Mouse (Mus musculus) mouse embryonic stem cell (cell line): ENCODE measurements around the gene Dpp10.

Experiments used
- in situ Hi-C, 2 experiments: fragments of 300-500 bp; cut with MboI; formaldehyde crosslinking; loops; 1 replicate in 1 of 2; 3 replicates in 1 of 2; pipeline ENCODE4 v1.14.3; 2019 to 2020; ENCODE audit warnings: low sequenced_read_pairs in 2 of 2, low pct_unique_long_range_greater_than_20kb in 1 of 2, mixed read lengths in 1 of 2; ENCODE audit not compliant: unreplicated experiment in 1 of 2

Dpp10 gene

GRCm38 (mm10) chr1:124044925-124045640 lies at the start of gene Dpp10:
Dpp10 (minus strand) TSS chr1:124045559.
- in situ Hi-C loops: no loop called here

- in situ Hi-C loops: no loop called here
These were observed 3.2 kb upstream of the Dpp10 start for GRCm38 (mm10) chr1:124048544-124048943.

DNA sequence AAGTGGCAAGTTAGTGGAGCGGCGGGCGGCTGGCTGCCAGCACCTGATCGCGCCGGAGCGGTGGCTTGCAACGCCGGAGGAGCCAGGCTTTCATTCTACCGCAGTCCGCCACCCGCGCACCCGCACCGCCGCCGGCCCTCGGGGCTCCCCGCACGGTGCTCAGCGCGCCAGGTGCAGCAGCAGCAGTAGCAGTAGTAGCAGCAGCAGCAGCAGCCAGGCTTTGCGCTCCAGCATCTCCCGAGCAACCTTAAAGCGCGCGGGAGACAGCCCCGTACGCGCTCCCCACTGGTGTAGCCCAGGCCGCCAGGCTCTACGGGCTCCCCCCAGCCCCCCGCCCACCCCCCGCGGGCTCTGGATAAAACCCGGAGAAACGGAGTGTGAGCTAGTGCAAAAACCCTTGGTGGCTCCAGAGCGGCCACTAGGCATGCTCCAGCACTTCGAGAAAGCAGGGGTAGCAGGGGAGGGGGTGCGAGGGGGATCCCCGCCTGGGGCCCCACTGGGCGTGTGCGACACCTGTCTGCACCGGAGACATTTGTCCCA lies 472 bp upstream of the Dpp10 start:
- in situ Hi-C loops: no loop called here

DNA sequence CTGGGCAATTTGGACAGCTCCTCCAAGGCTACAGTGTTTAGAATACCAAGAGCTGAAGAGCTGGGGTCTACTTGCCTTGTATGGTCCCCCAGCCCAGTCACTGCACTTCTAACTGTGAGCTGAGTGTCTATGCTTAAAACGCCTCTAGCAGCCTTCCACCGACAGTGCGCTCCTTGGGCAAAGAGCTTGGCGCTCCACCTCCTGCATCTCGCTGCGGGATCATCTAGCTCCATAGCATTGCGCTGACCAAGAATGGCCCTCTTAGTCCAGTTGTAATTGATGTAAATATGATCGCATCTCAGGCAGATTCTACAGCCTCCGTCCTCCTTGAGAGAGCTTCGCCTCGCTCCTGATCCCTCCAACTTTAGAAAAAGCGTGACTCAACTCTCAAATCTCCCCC lies 1.2 kb downstream of the Dpp10 start:
- in situ Hi-C loops: no loop called here

GRCm38 (mm10) chr1:124043421-124043820 lies 1.9 kb downstream of the Dpp10 start:
- in situ Hi-C loops: no loop called here

GRCm38 (mm10) chr1:124041559-124041958 lies 3.8 kb downstream of the Dpp10 start:
- in situ Hi-C loops: no loop called here

- in situ Hi-C loops: no loop called here
These were observed 9.9 kb downstream of the Dpp10 start for GRCm38 (mm10) chr1:124035306-124035990.

GRCm38 (mm10) chr1:124032677-124033076 lies 12.7 kb downstream of the Dpp10 start:
- in situ Hi-C loops: no loop called here

- in situ Hi-C loops: no loop called here
These were observed 13.4 kb downstream of the Dpp10 start for GRCm38 (mm10) chr1:124031968-124032367.

DNA sequence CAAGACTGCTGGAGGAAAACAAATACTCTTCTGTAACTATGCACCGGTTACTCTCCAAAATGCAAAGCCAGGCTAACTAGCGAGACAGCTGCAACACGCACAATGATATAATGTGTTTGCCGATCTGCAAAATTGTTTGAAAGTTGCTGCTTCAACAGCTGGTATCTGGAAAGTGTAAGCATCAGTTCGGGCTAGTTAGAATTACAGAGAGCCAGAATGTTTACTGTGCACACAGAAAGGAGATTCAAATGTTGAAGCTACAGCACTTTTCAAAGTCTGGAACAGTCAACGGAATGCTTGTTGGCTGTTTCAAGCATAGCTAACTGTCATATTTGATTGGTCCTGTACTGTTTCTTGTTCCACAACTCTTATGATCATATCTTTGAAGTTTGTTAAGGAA lies 42.6 kb downstream of the Dpp10 start:
- in situ Hi-C loops: no loop called here

DNA sequence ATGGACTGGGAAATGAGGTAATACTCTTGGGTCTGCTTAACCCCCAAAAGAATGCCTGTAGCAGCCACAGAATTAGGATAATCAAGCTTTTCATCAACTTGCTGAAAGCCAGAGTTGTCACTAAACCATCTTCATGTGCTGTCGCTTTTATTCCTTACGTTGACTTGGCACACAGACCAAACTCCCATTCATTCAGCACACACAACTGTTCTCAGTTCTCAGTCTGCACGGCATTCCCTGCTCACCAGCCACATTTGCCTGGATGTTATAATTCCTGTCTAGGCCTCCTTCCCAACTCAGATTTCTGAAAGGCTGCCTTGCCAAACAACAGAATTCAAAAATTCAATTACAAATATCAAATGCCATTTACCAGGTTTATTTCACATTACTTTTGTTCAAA lies 49.6 kb downstream of the Dpp10 start:
- in situ Hi-C loops: no loop called here

DNA sequence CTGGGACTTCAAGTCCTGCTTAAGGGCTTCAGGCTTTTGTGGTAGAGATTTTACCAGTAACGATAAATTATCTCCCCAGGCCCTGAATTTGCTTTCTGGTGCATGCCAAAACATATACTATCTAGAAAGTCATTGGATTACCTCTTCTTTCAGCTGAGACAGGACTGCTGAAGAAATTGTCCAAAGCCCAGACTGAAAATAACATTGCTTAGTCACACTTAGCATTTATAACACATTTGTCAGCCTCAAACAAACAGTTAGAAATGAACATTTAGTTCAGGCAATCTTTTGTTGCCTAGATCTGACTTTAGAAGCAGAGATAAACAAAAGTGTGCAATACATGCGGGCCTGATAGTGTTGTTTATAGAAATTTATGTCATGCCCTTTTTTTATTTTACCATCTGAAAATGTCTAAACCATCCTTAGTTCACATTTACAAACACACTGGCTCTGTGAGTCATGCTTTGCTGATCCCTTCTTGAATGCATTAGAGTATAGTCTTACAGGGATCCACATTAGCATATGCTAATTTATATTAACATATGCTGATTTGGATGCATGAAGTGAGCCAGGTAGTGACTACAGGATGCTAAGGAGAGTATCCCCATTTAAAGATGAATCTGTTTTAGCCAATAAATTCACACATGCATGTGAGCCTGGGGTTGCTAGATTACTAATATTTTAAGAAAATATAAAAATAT lies 59.9 kb downstream of the Dpp10 start:
- in situ Hi-C loops: no loop called here

DNA sequence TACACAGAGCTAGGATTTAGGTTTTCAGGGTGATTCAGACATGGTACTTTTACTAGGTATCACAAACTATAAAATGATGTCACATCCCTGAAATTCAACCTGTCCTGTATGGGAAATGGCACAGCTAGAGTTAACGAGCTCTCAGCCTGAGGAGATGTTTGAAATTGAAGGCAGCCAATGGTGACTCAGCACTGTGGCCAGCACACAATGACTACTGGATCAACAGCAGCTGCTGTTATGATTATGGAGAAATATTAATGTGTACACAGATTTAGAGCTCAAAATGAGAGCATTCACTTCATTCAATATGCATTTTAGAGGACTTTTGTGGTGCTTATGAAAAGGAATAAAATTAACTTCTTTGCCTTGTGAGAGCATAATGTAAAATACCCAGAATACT lies 66.8 kb downstream of the Dpp10 start:
- in situ Hi-C loops: no loop called here

DNA sequence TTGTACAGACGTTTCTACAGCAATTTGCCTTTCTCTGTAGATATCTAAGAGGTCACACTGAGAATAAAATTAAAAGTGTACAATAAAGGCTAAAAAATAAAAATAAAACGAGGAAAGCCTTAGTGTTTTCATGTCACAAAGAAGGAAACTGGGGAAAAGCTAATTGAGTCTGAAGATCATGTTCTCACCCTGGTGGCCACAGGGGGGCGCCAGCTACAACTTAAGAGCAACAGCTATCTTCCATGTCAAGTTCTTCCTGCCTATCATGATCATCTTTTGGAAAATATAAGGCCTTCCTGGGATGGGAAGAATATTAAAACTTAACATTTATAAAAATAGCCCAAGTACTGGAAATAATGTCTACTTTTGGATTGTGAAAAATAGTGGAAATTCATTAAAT lies 70.7 kb downstream of the Dpp10 start:
- in situ Hi-C loops: no loop called here

DNA sequence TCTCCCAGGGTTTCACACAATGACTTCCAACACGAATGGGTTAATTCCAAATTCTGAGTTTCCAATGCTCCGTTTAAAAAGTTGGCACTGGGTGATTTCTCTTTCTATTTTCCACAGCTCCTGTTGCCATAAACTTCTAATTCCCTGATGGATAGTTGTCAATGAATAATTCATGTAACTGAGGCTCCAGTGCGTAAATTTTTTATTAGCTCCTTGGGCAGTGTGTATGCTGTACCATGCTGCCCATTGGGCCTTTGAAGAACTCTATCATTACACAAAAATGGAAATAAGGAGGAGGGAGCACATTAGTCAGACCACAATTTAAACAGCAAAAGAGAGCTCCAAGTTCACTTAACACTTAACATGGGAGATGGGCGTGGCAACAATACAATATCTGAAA lies 99.2 kb downstream of the Dpp10 start:
- in situ Hi-C loops: no loop called here

- in situ Hi-C loops: no loop called here
These were observed 104.5 kb downstream of the Dpp10 start for GRCm38 (mm10) chr1:123940826-123941225.

DNA sequence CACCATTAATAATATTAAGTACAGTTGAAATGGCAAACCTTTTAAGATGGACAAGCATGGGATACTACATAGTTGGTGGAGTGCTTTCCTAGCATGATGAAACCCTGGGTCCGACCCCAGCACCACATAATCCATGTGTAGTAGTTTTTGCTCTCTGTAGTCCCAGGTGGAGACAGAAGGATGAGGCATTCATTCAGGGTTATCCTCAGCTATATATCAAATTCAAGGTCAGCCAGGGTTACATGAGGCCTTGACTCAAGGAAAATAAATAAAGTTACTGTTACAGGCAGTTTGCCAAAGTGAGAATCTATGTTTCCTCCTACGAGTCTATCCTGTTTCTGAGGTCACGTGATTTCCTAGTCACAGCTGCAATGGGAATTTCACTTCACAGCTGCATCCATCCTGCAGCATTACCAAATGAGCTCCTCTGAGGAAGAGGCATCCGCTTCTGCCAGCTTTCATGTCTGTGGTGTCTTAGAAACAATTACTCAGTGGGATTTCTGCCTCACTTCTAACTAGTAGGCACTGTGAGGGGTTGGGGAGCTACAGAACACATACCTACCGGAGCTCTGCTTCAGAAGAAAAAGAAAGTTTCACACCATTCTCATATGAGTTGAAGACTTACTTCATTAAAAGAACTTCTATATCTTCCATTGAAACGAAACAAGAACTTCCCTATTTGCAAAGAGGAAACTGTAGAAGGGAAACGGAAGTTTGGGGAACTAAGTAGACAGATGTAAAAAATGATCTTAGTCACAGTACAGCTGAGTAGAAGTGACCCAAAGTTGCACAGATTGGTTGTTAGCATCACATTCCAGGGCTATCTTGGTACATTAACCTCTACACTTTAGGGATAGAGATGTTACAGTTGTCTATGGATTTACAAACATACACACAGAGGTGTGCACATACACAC lies 111.3 kb downstream of the Dpp10 start:
- in situ Hi-C loops: no loop called here

GRCm38 (mm10) chr1:123928003-123928370 lies 117.4 kb downstream of the Dpp10 start:
- in situ Hi-C loops: no loop called here
